Mouse (Mus musculus) intestine, postnatal 0 days (tissue): ENCODE measurements around the gene Hcrt. TPM values are rescaled to one million over a fixed set of nuclear protein-coding genes. Genes with fewer than 3 reads are reported as not detected.
"Not testable (repeated sequence)": the region's sequence is repeated elsewhere in the genome, so short reads cannot be mapped to it uniquely, and the experiment has no call there.

Experiments used
- ATAC-seq: fragments of 200-750 bp; cut with Nextera tagmentation; 2 replicates; pipeline ENCODE4 v1.8.0; 2017; ENCODE audit warnings: mild to moderate bottlenecking, moderate TSS enrichment, moderate library complexity
- H3K27ac ChIP-seq: fragments of 300-500 bp; sonication (generic); 2 replicates; pipeline ENCODE4 v1.5.1; 2014; ENCODE audit warnings: mild to moderate bottlenecking, low read depth, low read length, moderate library complexity
- H3K27me3 ChIP-seq: fragments of 300-500 bp; sonication (generic); replicated peaks from 2 replicates; pipeline ENCODE4 v1.6.1; 2014; ENCODE audit warnings: low read length, mixed read lengths; ENCODE audit not compliant: control insufficient read depth, insufficient read depth
- H3K36me3 ChIP-seq: fragments of 300-500 bp; sonication (generic); 2 replicates; pipeline ENCODE4 v1.6.1; 2014; ENCODE audit warnings: mild to moderate bottlenecking, moderate library complexity; ENCODE audit not compliant: control insufficient read depth, insufficient read depth
- H3K4me1 ChIP-seq: fragments of 300-500 bp; sonication (generic); replicated peaks from 2 replicates; pipeline ENCODE4 v1.6.1; 2014; ENCODE audit warnings: antibody characterized with exemption, low read length, mixed read lengths; ENCODE audit not compliant: control insufficient read depth, insufficient read depth
- H3K4me2 ChIP-seq: fragments of 300-500 bp; sonication (generic); replicated peaks from 2 replicates; pipeline ENCODE4 v1.6.1; 2014; ENCODE audit warnings: low read depth, mild to moderate bottlenecking, moderate library complexity
- H3K4me3 ChIP-seq: fragments of 300-500 bp; sonication (generic); 2 replicates; pipeline ENCODE4 v1.5.1; 2014; ENCODE audit warnings: low read depth, low read length
- H3K9ac ChIP-seq: fragments of 300-500 bp; sonication (generic); 2 replicates; pipeline ENCODE4 v1.6.1; 2014; ENCODE audit warnings: mild to moderate bottlenecking, low read depth, low read length
- H3K9me3 ChIP-seq: fragments of 300-500 bp; sonication (generic); 2 replicates; pipeline ENCODE4 v1.6.1; 2016; ENCODE audit warnings: mixed run types; ENCODE audit not compliant: control insufficient read depth
- CTCF ChIP-seq: sonication (generic); IDR thresholded peaks from 2 replicates; pipeline ENCODE4 v1.5.1; 2016; ENCODE audit warnings: low read depth, mild to moderate bottlenecking, control low read depth, antibody characterized with exemption, moderate library complexity
- WGBS: fragments of 180-500 bp; shearing (Covaris S2); extraction: QIAGEN DNeasy Blood & Tissue Kit; methylation state at CpG from one replicate; pipeline ENCODE4 v1.1.7; 2014; 5-methylcytosine and 5-hydroxymethylcytosine counted together
- polyA plus RNA-seq: library from polyadenylated mRNA; unstranded; fragments of >200 nt; fragmentation: Nextera tagmentation; extraction: Ambion mirVana; gene quantifications from 2 replicates; pipeline ENCODE4 v1.2.1, GENCODE M21; 2015

Gene Hcrt
- polyA plus RNA-seq, 1 experiment from 2014 or later: not detected

- no peak overlapping the region for H3K9ac ChIP-seq
- no peak overlapping the region for H3K27ac ChIP-seq
- H3K36me3 ChIP-seq: peaks cover 67% of the 10 kb centered on the region
- H3K4me1 ChIP-seq: no peaks in the 10 kb centered on the region
- 69% methylated on average over 5 of the region's 5 CpGs for WGBS
- TF ChIP-seq CTCF: no peak
- ATAC-seq: no peak
- H3K27me3 ChIP-seq: no peaks in the 10 kb centered on the region
- no peak overlapping the region for H3K4me3 ChIP-seq
- H3K4me2 ChIP-seq: no peak overlapping the region
- H3K9me3 ChIP-seq: no peaks in the 10 kb centered on the region
Measured at GRCm38 (mm10) chr11:100799426-100799825, 36.7 kb upstream of the Hcrt start.

GRCm38 (mm10) chr11:100796585-100796984 is 33.9 kb upstream of the Hcrt start:
- no peak overlapping the region for H3K9ac ChIP-seq
- ATAC-seq: no peak
- no peak overlapping the region for H3K27ac ChIP-seq
- WGBS: 72% methylated on average over 8 of the region's 8 CpGs
- peaks cover 44% of the 10 kb centered on the region for H3K36me3 ChIP-seq
- no peak overlapping the region for H3K4me3 ChIP-seq
- H3K4me1 ChIP-seq: no peaks in the 10 kb centered on the region
- H3K27me3 ChIP-seq: no peaks in the 10 kb centered on the region
- no peaks in the 10 kb centered on the region for H3K9me3 ChIP-seq
- no peak for TF ChIP-seq CTCF
- H3K4me2 ChIP-seq: no peak overlapping the region

- no peak overlapping the region for H3K9ac ChIP-seq
- no peak for TF ChIP-seq CTCF
- H3K27ac ChIP-seq: no peak overlapping the region
- no peak overlapping the region for H3K4me3 ChIP-seq
- no peaks in the 10 kb centered on the region for H3K9me3 ChIP-seq
- WGBS: 92% methylated on average over 2 of the region's 2 CpGs
- peaks cover 41% of the 10 kb centered on the region for H3K36me3 ChIP-seq
- no peak overlapping the region for H3K4me2 ChIP-seq
- H3K4me1 ChIP-seq: no peaks in the 10 kb centered on the region
- ATAC-seq: no peak
- H3K27me3 ChIP-seq: no peaks in the 10 kb centered on the region
Measured at GRCm38 (mm10) chr11:100795386-100795785, 32.7 kb upstream of the Hcrt start.

GRCm38 (mm10) chr11:100791457-100792049 is 28.8 kb upstream of the Hcrt start:
- Histone ChIP-seq H3K4me2 (no peak overlapping the region), H3K36me3 (peaks cover 56% of the 10 kb centered on the region), H3K4me1 (no peaks in the 10 kb centered on the region), H3K4me3 (no peak overlapping the region), H3K27ac (no peak overlapping the region), H3K9ac (no peak overlapping the region), H3K27me3 (no peaks in the 10 kb centered on the region), H3K9me3 (no peaks in the 10 kb centered on the region)
- no peak for ATAC-seq
- 83% methylated on average over 2 of the region's 2 CpGs for WGBS
- no peak for TF ChIP-seq CTCF

- not testable (repeated sequence) for H3K27ac ChIP-seq, H3K4me3 ChIP-seq, H3K9me3 ChIP-seq, ATAC-seq, H3K4me1 ChIP-seq, H3K27me3 ChIP-seq, H3K4me2 ChIP-seq, H3K9ac ChIP-seq
- peaks cover 53% of the 10 kb centered on the region for H3K36me3 ChIP-seq
- 87% methylated on average over 9 of the region's 9 CpGs for whole genome bisulfite sequencing
Measured at GRCm38 (mm10) chr11:100790644-100791043, 27.9 kb upstream of the Hcrt start.

GRCm38 (mm10) chr11:100789702-100790101 is 27.0 kb upstream of the Hcrt start:
- no peak for TF ChIP-seq CTCF
- WGBS: 93% methylated on average over 3 of the region's 3 CpGs
- no peaks in the 10 kb centered on the region for H3K27me3 ChIP-seq
- no peaks in the 10 kb centered on the region for H3K4me1 ChIP-seq
- H3K9ac ChIP-seq: no peak overlapping the region
- peaks cover 60% of the 10 kb centered on the region for H3K36me3 ChIP-seq
- no peak overlapping the region for H3K4me3 ChIP-seq
- no peak for ATAC-seq
- no peaks in the 10 kb centered on the region for H3K9me3 ChIP-seq
- H3K4me2 ChIP-seq: no peak overlapping the region
- no peak overlapping the region for H3K27ac ChIP-seq

GRCm38 (mm10) chr11:100785774-100786173 is 23.0 kb upstream of the Hcrt start:
- H3K27ac ChIP-seq: no peak overlapping the region
- peaks cover 76% of the 10 kb centered on the region for H3K36me3 ChIP-seq
- no peak overlapping the region for H3K4me2 ChIP-seq
- ATAC-seq: no peak
- no peak for TF ChIP-seq CTCF
- H3K4me1 ChIP-seq: no peaks in the 10 kb centered on the region
- 85% methylated on average over 2 of the region's 2 CpGs for WGBS
- no peak overlapping the region for H3K9ac ChIP-seq
- H3K27me3 ChIP-seq: no peaks in the 10 kb centered on the region
- no peaks in the 10 kb centered on the region for H3K9me3 ChIP-seq
- no peak overlapping the region for H3K4me3 ChIP-seq
